Mouse (Mus musculus) urinary bladder, postnatal 36 days (tissue): ENCODE measurements around the gene Nbr1.

ENCODE experiments used
- DNase-seq, 2 experiments: peaks; one replicate each; pipeline ENCODE4 v3.0.0; 2022; ENCODE audit warnings: low spot score in 2 of 2, mixed read lengths in 1 of 2

The Nbr1 gene

DNA sequence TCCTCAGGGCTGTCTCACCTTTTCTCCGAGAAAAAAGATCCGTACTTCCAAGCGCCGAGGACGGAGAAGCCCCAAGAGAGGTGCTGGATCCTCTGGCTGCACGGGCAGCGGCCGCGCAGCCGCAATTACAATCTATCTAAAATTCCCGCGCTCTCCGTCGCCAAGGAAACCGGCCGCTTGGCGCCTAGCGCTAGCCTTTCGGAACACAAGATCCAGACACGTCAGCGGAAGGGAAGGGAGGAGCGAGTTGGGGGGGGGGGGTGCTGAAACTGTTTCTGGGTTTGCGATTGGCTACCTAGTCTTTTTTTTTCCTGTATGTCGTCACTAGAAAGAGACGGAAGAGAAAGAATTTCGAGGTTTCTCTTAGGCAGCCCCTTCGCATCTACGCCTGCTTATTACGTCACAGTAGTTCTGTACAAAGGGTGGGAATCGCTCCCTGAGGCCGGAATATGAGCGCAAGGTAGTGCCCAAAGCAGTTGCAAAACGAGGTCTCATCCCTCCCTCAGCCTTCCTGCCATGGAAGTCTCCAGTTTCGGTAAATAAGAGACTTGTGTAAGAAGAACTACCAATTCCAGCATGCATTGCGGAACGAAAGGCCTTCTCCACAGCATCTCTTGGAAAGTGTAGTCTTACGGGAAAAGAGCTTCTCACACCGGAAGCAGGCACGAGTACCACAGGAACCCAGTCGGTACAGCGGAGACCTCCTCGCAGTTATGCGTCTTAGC is at the start of gene Nbr1, which contains the start of gene Brca1:
TSS of gene Nbr1 (plus strand) at position 399 of the 725 bp plus-strand sequence.
TSS of gene Brca1 (minus strand) at position 205 of the 725 bp plus-strand sequence.
- DNase-seq: peak; percentile 84 to 90

DNA sequence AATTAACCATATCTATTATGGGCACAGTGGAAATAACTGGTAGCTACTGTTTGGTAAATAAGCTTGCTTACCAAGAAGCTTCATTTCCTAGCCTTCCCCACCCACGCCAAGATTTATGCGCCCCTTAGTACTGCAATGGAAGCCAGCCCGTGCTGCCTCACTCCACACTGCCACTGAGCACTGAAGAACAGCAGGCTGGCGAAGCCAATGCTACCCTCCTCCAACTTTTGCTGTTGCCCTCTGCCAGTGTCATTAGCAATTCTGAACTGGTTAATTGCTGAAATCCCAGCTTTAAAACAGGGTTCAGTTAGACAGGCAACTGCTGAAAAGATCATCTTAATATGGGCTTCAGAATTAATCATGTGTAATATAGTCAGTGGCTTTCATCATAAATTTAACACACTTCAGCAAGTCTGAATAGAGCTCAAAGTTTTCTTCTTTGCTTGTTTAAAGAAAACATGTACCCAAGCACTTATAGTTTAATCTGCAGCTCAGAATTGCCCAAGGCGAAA is 45.6 kb upstream of the Nbr1 start:
- no peak for DNase-seq

DNA sequence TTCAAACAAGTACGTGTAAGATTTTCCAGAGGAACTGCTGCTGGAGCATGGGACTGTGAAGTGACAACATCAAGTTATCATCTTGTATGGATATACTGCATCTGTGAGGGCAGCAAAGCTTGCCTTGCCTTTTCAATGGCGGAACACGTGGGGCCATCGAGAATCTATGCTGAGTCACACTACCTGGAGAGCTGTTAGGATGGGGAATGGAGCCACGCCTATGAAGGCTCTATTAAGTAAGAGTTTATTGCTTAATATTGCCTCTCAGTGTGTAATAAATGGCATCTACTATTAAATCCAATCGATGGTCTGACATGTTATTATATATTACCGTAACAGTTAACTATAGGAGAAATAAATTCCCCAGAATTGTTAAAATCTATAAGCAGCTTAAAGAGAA is 44.9 kb upstream of the Nbr1 start:
- no peak for DNase-seq

DNA sequence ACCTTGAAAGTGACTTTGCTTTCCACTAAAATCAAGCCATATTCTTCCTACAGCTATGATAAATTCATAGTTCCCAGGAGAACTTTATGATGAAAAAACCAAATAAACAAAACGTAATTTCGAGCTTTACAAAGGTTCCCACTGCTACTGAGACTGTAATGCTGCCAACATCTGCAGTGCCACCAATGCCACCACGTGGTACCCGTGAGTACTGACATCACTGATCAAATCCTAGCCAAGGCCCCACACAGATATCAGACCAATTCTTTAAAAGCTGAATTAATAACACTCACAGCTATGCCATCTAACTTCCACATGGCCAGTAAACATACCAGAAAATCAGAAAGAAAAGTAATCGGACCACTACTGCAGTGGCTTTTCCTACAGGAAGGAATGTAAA is 33.0 kb upstream of the Nbr1 start:
- no peak for DNase-seq

DNA sequence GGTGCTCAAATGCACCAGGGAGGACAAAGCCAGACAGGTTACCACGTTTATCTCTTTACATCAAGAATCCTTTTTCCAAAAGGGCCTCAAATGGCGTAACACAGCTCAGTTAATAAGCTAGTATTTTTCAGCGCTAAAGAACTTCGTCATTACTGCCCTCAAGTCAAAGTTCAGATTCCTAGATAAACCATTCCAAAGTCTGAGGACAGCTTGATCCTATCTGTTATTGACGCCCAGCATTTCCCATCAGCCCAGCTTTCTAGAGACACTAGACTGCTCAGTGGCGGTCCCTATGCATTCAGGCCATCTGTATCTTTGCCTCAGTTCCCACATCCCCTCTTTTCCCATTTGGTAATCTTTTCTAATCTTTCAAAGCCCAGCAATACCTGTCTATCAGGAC is 32.6 kb upstream of the Nbr1 start:
- DNase-seq: no peak

DNA sequence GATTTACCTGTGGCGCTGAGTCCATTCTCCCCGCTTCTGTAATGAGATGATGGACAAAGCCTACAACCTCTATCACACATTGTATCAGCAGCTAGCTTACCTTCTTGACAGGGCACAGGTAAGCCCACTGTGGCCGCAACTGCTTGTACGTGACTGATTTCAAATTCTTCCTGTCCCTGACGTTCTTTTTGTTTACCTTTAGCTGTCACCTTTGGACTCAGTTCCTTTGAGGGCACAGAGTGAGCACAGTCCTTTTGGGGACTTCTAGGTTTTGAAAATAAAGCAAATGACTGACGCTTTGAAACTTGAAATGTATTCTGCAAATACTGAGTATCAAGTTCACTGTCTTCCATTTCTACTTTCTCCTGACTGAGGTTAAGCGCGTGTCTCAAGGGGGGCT is 27.5 kb upstream of the Nbr1 start:
- no peak for DNase-seq

DNA sequence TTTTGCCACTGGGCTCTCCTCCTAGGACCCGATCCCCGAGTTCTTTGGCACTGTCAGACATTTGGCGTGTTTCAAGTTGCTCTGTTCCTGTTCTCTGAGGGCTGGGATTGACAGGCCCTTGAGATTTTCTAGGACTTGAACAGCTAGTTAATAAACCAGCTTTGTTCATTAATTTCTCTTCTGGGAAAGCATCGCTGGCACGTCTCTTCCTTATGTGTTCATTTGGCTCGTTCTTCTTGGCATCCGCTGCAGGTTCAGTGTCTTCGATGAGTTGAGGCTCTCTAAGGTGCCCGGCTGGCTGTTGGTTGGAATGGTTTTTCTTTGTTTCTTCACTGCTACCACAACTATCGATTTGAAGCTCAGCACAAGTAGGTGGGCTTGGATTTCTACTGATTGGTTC is 26.9 kb upstream of the Nbr1 start:
- no peak for DNase-seq

DNA sequence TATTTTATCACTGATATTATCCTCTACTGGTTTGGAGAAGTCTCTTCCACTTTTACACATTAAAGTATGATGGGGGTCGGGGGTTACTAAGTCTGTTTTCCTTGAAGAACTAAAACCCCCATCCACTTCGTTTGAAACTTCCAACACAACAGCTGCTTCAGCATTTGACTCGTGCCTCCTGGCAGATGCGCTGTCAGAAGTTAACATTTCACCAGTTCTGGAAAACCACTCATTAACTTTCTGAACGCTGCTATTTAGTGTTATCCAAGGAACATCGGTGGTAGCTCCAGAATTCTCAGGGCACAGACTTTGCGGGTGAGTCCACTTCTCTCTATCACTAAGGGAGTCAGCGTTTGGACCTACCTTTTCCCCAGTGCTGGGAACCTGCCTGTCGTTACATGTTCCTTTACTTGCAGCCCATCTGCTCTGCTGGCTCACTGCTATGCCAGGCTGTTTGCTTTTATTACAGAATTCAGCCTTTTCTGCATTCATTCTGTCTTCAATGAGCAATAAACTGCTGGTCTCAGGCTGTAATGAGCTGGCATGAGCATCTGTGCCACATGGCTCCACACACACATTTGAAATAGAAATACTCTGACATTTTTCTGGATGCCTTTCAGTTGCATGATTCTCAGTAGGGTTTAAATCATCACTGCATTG is 25.9 kb upstream of the Nbr1 start:
- peak; percentile 30 to 34 for DNase-seq

DNA sequence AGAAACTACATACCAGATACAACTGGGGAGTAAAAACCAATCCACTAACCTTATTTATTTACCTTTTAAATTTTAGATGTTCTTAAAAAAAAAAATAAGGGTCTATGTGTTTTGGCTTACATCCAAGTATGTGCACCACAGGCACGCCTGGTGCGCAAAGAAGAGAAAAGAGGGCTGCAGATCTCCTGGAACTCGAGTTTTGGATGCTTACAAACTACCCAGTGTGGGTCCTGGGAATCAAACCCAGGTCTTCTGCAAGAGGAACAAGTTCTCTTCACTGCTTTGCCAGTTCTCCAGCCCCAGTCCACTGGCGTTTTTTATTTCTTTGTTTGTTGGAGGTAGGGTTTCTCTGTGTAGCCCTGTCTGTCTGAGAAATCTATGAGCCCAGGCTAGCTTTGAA is 25.3 kb upstream of the Nbr1 start:
- DNase-seq: no peak

DNA sequence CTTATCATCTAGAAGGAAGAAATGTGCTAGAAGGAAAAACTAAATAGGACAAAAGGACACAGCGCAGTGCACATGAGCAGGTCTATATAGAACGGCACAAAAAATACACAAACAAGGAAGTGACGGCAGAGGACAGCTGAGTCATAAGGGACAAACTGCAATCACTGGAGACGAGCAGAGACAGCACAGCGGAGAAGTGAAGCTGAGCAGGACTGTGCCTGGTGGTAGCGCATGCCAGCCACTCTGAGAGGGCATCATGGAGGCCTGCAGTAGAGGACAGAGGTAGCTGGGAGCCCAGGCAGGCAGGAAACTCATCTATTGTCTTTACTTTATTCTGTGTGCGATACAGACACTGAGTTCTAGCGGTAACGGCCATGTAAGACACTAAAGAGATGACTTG is 8.4 kb upstream of the Nbr1 start:
- DNase-seq: peak in 1 of 2 experiments; percentile 17

DNA sequence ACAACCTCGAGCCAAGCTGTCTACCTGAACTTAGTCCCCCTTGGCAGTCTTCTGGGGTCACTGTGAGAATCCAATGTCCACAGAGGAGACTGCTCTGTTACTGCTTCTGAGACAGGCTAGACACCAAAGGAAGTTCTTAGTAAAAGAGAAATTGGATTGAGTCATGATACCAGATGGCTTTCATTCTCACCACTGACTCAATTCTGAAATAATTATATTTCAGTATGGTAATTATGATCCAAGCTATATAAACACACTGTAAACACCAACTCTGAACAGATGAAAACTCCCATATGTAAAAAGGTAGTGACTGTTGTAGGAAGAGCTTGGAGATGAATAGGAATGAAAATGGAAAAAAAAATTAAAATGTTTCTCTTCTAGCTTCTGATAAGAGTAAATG is 7.8 kb upstream of the Nbr1 start:
- no peak for DNase-seq

DNA sequence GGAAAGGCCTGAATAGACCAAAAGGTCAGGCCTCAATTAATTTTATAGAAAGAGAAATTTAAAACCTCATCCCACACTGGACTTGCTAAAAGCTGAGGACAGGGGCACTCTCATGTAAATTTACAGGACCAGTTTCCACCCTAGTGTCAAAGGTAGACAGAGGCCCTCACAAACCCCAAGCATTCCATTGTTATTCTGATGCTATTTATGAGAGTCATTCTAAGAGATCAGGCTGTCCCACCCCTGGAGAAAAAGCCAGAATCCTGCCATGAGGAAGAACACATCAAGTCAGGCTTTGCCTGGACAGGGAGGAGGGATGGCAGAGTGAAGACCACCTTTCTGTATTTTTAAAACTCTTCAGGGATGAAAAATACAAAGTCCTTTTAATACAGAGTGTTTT is 3.4 kb upstream of the Nbr1 start:
- no peak for DNase-seq

DNA sequence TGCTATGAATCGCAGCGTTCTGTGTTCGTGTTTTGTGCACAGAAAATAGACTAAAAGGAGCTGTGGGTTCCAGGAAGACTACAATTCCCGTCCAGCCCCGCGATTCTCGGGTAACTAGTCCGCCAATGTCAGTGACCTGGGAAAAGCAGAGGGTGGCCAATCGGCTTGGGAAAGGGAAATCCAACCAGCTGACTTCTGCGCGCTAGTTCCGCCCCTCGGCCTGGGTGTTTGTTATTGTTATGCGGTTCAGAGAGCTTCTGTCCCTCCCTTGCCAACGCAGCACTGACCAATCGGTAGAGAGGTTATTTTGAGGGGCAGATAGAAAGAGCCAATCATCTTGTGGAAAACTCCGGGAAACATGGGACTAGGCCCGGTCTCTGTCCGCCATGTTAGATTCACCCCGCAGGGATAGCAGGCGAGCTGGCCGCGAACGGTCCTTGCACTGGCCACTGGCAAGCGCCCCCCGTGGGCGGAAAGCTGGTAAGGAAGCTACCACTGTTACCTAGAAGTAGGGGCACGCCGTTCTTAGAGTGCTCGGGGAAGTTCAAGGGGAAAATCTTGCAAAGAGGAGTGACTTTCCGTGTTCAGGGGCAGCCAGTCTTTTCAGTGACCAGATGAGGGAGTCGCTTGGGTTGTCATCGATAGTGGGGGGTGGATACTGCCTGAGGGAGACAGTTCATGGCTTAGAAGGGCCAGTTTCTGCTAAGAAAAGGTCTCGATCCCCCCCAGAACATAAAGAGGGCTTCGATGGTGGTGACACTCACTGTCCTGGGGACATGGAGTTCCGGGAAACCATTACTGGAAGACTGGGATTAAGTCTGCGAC is 739 bp downstream of the Nbr1 start:
- peak; percentile 92 to 97 for DNase-seq

DNA sequence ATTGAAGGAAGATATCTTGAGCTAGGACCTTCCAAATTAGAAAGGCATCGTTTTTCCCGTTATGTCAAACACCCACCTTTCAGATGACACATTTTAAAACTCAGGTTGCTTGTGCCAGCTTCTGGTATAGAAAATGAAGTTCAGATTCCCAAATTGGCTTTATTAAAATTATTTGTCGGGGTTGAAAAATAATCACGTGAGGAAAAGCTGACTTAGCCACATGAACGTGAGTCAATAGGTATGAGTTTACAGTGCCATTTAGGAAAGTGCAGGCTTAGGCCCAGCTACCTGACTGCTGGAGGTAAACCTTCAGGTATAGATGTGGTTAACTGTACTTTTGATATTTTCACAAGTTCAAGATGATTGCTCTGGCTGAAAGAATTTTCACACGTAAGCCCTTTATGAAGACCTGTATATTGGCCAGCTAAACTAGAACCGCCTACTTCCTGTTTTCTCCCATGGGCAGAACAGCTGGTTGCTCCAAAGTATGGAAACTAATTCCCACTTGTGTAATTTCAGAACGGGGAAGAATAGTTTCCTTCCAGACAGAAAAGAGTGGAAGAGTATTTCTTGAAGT is 1.5 kb downstream of the Nbr1 start:
- no peak for DNase-seq

DNA sequence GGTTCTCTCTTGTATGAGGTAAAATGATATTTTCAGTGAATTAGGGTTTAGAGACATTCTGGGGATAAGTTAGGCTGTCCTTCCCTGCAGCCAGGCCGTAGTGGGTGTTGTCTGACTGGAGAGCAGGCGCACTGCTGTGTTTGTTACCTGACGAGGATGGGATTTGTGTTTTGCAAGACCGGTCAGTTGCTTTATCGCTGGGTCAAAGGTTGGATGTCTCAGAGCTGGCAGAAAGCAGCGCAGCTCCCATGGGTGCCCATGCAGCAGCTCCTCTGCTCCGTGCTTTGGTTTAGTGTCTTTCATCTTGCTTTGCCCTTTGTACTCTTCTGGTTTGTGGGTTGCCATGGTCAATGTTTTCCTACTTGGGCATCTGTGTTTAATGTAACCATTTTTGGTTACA is 4.6 kb downstream of the Nbr1 start:
- DNase-seq: peak in 1 of 2 experiments; percentile 38

DNA sequence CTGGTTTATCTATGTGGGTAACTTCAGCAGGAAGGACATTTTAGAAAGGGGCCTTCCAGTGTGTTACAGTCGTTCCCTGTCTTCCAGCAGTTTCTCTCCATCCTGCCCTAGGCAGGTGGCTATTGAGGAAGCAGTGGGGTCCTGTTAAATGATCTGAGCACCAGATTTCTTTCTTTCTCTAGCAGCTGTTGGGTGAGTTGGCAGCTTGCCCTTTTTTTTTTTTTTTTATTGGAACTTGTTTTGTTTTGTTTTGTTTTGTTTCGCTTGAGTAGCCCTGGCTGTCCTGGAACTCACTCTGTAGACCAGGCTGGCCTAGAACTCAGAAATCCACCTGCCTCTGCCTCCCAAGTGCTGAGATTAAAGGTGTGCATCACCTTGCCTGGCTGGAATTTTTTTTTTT is 5.0 kb downstream of the Nbr1 start:
- DNase-seq: no peak

DNA sequence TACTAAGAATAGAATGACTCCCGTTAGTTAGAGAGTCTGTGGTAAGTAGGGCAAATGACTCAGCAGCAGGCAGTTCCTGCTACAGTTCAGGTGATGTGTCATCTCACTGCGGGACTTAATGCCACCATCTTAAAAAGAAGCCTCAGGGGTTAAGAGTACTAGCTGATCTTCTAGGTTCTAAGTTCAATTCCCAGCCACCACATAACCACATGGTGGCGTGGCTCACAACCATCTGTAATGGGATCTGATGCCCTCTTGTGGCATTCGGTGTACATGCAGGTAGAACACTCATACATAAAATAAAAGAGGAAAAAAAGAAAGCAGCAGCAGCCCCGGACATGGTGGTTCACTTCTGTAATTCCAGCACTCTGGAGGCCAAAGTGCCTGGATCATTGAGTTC is 10.4 kb downstream of the Nbr1 start:
- peak; percentile 22 to 38 for DNase-seq

DNA sequence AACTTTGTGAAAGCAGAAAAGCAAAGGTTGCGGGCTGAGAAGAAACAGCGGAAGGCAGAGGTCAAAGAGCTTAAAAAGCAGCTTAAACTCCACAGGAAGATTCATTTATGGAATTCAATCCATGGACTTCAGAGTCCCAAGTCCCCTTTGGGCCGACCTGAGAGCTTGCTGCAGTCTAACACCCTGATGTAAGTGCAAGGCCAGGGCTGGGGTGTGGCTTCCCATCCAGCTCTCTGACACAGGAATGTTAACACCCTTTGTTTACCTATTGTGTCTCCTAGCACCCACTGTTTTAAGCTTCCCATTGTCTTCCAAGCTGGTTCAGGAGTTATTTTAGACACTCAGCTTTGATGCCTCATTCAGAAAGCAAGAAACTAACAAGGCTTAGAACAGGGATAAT is 16.5 kb downstream of the Nbr1 start:
- no peak for DNase-seq

DNA sequence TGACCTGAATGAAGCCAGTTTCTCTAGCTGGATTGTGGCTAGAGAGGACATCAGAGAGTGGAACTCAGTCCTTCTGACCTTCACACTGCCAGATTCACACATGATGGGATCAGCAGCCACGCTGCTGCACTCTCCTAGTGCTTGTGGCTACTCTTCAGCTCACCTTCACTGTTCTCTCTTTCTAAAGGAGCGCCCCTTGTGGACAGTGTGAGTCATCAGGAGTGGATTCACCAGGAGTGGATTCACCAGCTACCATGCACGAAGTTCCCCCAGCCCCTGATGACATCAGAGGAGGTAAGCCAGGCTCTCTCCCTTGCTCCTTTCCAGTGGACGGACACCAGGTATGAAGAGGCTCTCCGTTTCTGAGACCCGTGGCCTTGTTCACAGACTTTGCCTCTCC is 24.2 kb downstream of the Nbr1 start:
- DNase-seq: no peak

DNA sequence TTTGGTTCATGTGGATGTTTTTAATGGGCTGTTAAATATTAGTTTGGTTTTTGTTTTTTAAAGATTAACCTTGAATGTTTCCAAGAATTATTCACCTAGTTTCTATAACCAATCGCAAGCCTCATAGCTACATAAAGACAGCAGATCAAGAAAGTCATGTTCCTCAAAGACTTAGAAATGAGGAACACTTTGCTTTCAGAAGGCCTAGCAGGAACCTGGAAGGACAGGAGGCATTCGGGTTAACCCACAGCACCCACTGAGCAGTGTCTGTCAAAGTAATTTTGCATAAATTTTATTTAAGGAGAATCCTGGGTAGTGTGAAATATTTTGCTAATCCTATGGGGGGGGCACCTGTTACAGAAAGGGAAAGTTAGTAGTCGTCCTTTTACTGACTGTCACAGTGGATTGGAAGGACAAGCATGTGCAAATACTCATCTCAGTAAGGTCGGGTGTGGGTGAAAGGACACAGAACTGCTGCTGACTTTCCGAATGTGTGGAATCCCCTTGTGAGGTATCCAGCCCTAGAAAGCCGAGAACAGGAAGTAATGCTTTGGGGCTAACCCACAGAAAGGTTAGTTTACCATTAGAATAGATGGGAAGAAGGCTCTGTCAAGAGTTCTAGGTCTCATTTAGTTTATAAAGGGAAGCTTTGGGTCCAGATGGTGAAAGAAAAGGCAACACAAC is 29.3 kb downstream of the Nbr1 start:
- DNase-seq: no peak
